Mouse (Mus musculus) midbrain, embryonic 15.5 days (tissue): Measurements from ENCODE around the gene Ankrd37. TPM values are rescaled to one million over a fixed set of nuclear protein-coding genes. Genes with fewer than 3 reads are reported as not detected.

Experiments used
- ATAC-seq: fragments of 200-750 bp; cut with Nextera tagmentation; replicated peaks from 2 replicates; pipeline ENCODE4 v1.8.0; 2017; ENCODE audit warnings: moderate TSS enrichment
- H3K27ac ChIP-seq: fragments of 300-500 bp; sonication (generic); 2 replicates; pipeline ENCODE4 v1.5.1; 2015; ENCODE audit warnings: mild to moderate bottlenecking, inconsistent platforms
- H3K27me3 ChIP-seq: fragments of 300-500 bp; sonication (generic); replicated peaks from 2 replicates; pipeline ENCODE4 v1.6.1; 2015; ENCODE audit warnings: inconsistent platforms
- H3K36me3 ChIP-seq: fragments of 300-500 bp; sonication (generic); replicated peaks from 2 replicates; pipeline ENCODE4 v1.6.1; 2015; ENCODE audit warnings: inconsistent platforms
- H3K4me1 ChIP-seq: fragments of 300-500 bp; sonication (generic); 2 replicates; pipeline ENCODE4 v1.6.1; 2015; ENCODE audit warnings: inconsistent platforms
- H3K4me2 ChIP-seq: fragments of 300-500 bp; sonication (generic); 2 replicates; pipeline ENCODE4 v1.6.1; 2015; ENCODE audit warnings: inconsistent platforms, mild to moderate bottlenecking, moderate library complexity
- H3K4me3 ChIP-seq: fragments of 300-500 bp; sonication (generic); 2 replicates; pipeline ENCODE4 v1.5.1; 2015; ENCODE audit warnings: mild to moderate bottlenecking, inconsistent platforms
- H3K9ac ChIP-seq: fragments of 300-500 bp; sonication (generic); 2 replicates; pipeline ENCODE4 v1.6.1; 2015; ENCODE audit warnings: mild to moderate bottlenecking, inconsistent platforms
- H3K9me3 ChIP-seq: fragments of 300-500 bp; sonication (generic); 2 replicates; pipeline ENCODE4 v1.6.1; 2016; ENCODE audit warnings: inconsistent platforms
- WGBS: fragments of 180-500 bp; shearing (Covaris S2); methylation state at CpG from one replicate; pipeline ENCODE4 v1.1.7; 2015; ENCODE audit warnings: mixed read lengths; 5-methylcytosine and 5-hydroxymethylcytosine counted together
- polyA plus RNA-seq: library from polyadenylated mRNA; unstranded; fragments of >200 nt; fragmentation: Nextera tagmentation; extraction: Ambion mirVana; gene quantifications from 2 replicates; pipeline ENCODE4 v1.2.1, GENCODE M21; 2015

Gene Ankrd37
- polyA plus RNA-seq, 1 experiment from 2014 or later, result 45.3 TPM

DNA sequence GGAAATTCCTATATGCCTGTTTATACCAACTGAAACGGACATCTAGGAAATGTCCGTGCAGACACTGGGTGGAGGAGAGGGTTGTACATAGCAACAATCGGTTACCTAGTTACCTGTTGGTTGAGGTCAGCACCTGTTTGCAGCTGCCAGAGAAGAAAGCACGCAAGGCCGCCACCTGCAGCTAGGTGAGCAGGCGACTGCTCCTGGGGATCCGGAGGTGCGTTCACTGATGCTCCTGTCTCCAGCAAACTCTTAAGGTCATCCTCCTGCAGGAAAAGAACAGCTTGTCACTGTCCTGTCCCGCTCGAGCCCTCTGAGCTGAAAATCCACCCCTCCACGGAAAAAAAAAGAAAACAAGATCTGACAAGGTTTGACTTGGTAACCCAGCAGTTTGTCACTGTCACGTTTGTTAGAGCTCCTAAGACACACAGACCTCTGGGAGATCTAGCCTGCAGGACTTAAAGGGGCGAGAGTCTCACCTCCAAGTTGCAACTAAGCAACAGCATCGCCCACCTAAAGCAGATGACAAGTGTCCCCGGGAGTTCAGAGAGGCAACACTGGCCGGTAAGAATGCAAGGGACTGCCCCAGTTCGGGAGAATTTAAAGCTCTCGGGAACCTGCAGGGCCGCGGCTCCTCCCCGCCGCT is 6.2 kb downstream of the Ankrd37 start, which contains the start of gene Lrp2bp:
Gene Lrp2bp, plus strand, starts transcription at position 166 of the 646 bp plus-strand sequence.
- peak within 1 kb of the TSS; percentile 99 for H3K27ac ChIP-seq
- H3K27me3 ChIP-seq, result no peaks in the 10 kb centered on the region
- peak within 1 kb of the TSS; percentile 67 for H3K4me2 ChIP-seq
- H3K9ac ChIP-seq, result peak within 1 kb of the TSS; percentile 66
- peak within 1 kb of the TSS; percentile 52 for H3K4me3 ChIP-seq
- ATAC-seq, result peak; percentile 27
- H3K36me3 ChIP-seq, result peaks cover 19% of the 10 kb centered on the region; the same call in 1 of the 2 replicates
- whole genome bisulfite sequencing, result 1% methylated on average over 22 of the region's 22 CpGs
- H3K4me1 ChIP-seq, result peaks cover 22% of the 10 kb centered on the region
- no peaks in the 10 kb centered on the region for H3K9me3 ChIP-seq

DNA sequence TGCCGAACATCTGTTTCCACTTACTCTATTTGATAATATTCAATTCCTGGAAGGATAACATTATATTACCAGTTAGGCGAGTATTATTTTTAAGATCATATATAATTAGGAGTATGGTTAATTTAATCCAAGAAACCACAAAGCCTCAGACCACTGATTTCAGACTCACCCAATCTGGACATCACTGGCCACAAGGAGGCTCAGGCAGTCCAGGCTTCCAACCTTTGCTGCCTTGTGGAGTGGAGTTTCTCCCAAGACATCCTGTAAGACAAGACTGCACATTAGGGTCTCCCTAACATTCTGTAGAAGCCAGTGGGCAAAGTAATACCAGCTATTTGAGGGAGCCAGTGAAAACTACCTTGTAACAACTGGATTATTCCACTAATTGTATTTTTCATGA is 7.3 kb downstream of the Ankrd37 start:
- ATAC-seq, result no peak
- Histone ChIP-seq H3K9ac (no peak overlapping the region), H3K4me3 (no peak overlapping the region), H3K27ac (no peak overlapping the region), H3K4me1 (peaks cover 22% of the 10 kb centered on the region), H3K9me3 (no peaks in the 10 kb centered on the region), H3K4me2 (peak overlapping the region; percentile 67), H3K36me3 (peaks cover 23% of the 10 kb centered on the region), H3K27me3 (no peaks in the 10 kb centered on the region)
- 91% methylated on average over 2 of the region's 2 CpGs for WGBS

DNA sequence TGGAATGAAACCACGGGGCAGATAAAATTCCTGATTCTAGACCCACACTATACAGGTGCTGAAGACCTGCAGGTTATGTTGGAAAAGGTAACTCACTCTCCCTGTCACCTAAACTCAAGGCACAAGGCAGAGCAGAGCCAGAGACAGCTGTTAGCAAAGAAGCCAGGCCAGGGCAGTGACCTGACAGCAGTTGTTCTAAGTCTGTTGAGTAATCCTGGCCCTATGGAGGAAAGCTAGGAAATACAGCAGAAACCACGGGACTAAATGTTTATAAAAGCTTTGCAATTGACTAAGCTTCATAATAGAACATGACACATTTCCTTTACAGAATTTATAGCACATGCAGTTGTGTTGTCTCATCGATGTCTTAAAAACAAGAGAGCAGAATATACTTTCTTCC is 9.9 kb downstream of the Ankrd37 start:
- Histone ChIP-seq H3K9me3 (no peaks in the 10 kb centered on the region), H3K4me3 (no peak overlapping the region), H3K27me3 (no peaks in the 10 kb centered on the region), H3K36me3 (peaks cover 23% of the 10 kb centered on the region), H3K4me1 (peaks cover 18% of the 10 kb centered on the region), H3K27ac (no peak overlapping the region), H3K4me2 (no peak overlapping the region), H3K9ac (no peak overlapping the region)
- WGBS, result 92% methylated on average over 3 of the region's 3 CpGs
- ATAC-seq, result no peak

DNA sequence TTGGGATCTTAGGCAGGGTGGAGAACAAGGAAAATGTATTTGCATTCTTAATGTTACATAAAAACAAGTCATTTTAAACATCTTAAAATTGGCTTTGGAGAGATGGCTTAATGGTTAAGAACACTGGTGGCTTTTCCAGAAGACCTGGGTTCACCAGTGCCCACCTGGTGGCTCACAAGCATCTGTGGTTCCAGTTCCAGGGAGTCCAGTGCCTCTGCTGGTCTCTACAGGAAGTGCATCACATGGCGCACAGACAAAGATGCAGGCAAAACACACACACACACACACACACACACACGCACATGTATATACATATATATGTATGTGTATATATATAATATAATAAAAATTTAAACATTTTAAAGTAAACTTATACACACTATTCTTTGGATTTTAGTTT is 11.4 kb downstream of the Ankrd37 start:
- WGBS, result 93% methylated on average over 2 of the region's 2 CpGs
- Histone ChIP-seq H3K4me3 (no peak overlapping the region), H3K27me3 (no peaks in the 10 kb centered on the region), H3K9ac (no peak overlapping the region), H3K4me1 (peaks cover 15% of the 10 kb centered on the region), H3K36me3 (peaks cover 23% of the 10 kb centered on the region), H3K4me2 (no peak overlapping the region), H3K9me3 (no peaks in the 10 kb centered on the region), H3K27ac (no peak overlapping the region)
- ATAC-seq, result no peak

DNA sequence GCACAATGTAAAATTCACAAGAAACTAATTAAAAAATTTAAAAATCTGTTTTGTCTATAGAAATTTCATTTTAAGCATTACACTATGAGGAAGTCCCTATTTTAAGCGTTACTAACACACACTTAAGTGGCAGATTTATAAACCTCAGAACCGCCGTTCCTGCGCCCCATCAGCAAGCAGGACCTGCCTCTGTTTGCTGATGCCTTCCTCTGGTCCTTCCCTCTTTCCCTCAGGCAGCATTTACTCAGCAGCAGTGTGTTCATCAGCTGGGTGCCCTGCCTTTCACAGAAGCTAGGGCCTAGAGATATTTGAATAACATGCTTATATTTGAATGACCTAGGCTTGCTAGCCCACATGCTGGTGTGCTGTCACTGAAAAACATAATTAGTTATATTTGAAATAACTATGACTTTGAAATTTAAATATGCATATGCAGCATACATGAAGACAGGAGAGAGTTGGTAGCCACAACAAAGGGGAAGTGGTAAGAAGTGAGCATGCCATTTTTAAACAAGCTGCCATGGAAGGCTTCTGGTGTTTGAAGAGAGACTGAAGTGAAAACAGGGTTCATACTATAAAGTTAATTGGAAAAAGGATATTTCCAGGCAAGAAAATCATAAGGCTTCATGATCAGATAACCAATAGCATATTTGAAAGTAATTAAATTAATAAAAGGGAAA is 14.7 kb downstream of the Ankrd37 start:
- Histone ChIP-seq H3K27ac (no peak overlapping the region), H3K36me3 (peaks cover 16% of the 10 kb centered on the region), H3K4me3 (no peak overlapping the region), H3K27me3 (no peaks in the 10 kb centered on the region), H3K9me3 (no peaks in the 10 kb centered on the region), H3K4me1 (no peaks in the 10 kb centered on the region), H3K9ac (no peak overlapping the region), H3K4me2 (no peak overlapping the region)
- ATAC-seq, result no peak
- 95% methylated on average over 4 of the region's 4 CpGs for WGBS

DNA sequence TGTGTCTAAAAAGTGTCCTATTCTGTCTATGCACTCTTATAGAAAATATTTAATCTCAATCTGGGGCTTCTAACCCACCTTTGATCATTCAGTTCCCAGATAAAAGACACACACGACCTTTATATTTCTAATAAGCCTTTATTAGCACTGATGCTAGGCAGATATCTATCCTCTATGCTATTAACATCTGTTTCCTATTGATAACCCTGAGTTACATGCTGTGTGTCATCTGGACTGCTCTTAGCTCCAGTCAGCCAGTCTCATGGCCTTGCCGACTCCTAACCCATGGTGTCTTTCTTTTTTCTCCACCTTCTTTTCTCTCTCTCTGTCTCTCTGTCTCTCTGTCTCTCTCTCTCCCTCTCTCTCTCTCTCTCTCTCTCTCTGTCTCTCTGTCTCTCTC is 17.3 kb downstream of the Ankrd37 start:
- H3K27ac ChIP-seq, result no peak overlapping the region
- H3K27me3 ChIP-seq, result no peaks in the 10 kb centered on the region
- whole genome bisulfite sequencing, result 71% methylated on average over 2 of the region's 2 CpGs
- H3K4me1 ChIP-seq, result no peaks in the 10 kb centered on the region
- no peak overlapping the region for H3K9ac ChIP-seq
- no peak for ATAC-seq
- no peaks in the 10 kb centered on the region for H3K9me3 ChIP-seq
- H3K4me2 ChIP-seq, result no peak overlapping the region
- H3K4me3 ChIP-seq, result no peak overlapping the region
- peaks cover 9% of the 10 kb centered on the region for H3K36me3 ChIP-seq

DNA sequence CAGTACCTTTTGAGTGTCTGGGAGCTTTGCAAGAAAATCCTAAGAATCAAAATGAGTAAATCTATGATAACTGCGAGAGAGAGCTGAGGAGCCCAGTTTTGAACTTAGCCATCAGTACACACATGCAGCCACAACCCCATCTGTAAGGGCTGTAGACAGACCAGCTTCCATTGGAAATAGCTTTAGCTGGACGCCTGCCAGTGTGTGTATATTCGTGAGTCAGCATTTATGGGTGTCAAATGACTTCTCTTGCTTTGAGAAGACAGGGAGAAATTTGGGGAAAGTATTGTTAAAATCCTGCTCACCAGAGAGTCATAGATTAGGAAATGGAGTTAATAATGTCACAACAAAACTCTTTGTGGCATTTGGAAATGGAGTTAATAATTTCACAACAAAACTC is 18.8 kb downstream of the Ankrd37 start:
- no peak overlapping the region for H3K9ac ChIP-seq
- H3K36me3 ChIP-seq, result peaks cover 15% of the 10 kb centered on the region
- no peak for ATAC-seq
- no peak overlapping the region for H3K4me3 ChIP-seq
- no peaks in the 10 kb centered on the region for H3K4me1 ChIP-seq
- no peak overlapping the region for H3K27ac ChIP-seq
- WGBS, result 86% methylated on average over 3 of the region's 3 CpGs
- H3K4me2 ChIP-seq, result no peak overlapping the region
- H3K9me3 ChIP-seq, result no peaks in the 10 kb centered on the region
- no peaks in the 10 kb centered on the region for H3K27me3 ChIP-seq

DNA sequence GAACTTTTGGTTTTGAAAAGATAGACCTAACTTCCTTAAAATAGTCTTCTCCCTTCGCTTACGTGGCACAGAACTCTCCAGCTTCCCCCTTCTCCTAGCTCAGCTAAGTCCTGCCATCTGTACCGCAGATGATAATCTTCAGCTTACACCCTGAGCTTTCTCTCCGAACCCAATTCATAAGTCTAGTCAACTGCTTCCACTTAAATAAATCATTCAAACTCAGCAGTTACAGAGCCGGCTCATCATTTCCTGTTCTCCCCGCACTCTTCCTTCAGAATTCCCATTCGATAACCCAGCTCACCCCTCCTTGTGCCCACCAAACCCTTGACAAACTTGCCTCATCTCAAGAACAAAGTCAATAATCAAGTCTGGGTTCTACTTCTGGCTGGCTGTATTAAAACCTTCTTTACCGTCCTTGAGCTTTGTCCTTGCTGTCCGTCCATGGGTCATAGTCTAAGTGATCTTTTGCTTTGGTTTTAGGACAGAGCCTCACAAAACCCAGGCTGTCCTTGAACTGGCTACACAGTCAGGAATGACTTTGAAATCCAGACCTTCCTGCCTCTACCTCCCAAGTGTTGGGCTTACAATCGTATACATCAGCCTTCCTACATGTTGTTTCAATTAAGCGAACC is 29.6 kb downstream of the Ankrd37 start:
- peak; percentile 18 for ATAC-seq
- Histone ChIP-seq H3K4me2 (peak overlapping the region; percentile 70), H3K4me3 (peak overlapping the region; percentile 54), H3K27me3 (no peaks in the 10 kb centered on the region), H3K4me1 (peaks cover 14% of the 10 kb centered on the region), H3K9me3 (no peaks in the 10 kb centered on the region), H3K36me3 (no peaks in the 10 kb centered on the region; the same call in 1 of the 2 replicates), H3K9ac (peak overlapping the region; percentile 51), H3K27ac (0 out of 2 replicates have a peak overlapping the region, but pooled peaks have one; percentile 16)
- 66% methylated on average over 11 of the region's 11 CpGs for WGBS

DNA sequence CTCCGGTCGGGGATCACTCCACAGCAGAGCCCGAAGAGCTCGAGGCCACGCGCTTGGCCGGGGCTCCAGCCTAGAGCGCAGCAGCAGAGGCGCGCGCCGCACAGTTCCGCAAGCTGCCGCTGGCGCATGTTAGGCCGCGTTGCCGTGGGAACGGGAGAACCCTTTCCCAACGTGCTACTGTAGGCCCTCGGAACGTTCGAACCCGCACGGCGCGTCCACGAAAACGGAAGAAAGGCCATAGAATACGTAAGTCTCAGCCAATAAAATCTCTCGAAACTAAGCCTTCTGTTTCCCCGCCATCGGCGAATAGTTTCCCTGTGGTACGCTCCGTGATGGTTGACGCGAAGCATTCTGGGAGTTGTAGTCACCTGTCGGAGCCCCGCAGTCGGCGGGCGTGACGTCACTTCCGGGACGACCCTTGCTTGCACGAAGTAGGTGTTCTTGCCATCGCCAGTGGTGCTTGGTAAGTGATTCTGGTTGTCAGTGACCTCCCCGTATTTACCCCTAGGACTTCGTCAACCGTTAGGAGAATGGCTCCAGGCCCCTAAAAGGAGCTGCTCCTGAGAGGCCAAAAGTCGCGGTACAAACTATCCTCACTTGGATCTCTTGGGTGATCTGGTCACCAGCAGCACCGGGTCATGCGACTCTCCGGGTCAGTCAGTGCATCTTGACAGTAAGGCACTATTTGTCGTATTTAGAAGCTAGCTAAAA is 30.2 kb downstream of the Ankrd37 start, which contains the start of the genes 1700029J07Rik and Ufsp2:
Gene 1700029J07Rik, minus strand, starts transcription at position 127 of the 711 bp plus-strand sequence.
Gene Ufsp2, plus strand, starts transcription at position 403 of the 711 bp plus-strand sequence.
- H3K27me3 ChIP-seq, result no peaks in the 10 kb centered on the region
- WGBS, result under 1% methylated on average over 57 of the region's 57 CpGs
- no peaks in the 10 kb centered on the region; the same call in 1 of the 2 replicates for H3K36me3 ChIP-seq

DNA sequence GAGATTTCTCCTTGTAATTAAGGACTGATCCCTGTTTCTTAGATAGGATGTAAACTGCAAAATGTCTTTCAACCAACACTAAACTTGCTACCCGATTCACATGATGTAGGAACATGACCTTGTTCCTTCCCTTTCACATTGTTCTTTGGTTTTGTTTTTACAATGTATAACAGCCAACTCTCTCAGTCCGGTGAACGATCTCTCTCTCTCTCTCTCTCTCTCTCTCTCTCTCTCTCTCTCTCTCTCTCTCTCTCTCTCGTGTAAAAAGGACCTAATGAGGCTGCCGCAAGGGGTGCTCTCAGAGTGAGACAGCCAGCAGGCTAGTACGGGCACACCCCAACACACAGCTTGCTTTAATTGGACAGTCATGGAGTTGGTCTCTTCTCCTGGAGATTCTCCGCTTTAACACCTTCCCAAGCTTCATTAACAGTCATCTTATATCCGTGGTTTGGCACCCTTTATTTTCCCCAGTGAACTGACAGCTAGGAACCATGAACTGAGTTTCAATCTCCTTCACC is 31.5 kb downstream of the Ankrd37 start:
- Histone ChIP-seq H3K4me2 (no peak overlapping the region), H3K4me1 (peaks cover 14% of the 10 kb centered on the region), H3K9ac (no peak overlapping the region), H3K36me3 (no peaks in the 10 kb centered on the region; the same call in 1 of the 2 replicates), H3K27me3 (no peaks in the 10 kb centered on the region), H3K9me3 (no peaks in the 10 kb centered on the region), H3K4me3 (no peak overlapping the region), H3K27ac (no peak overlapping the region)
- no peak for ATAC-seq
- 76% methylated on average over 8 of the region's 8 CpGs for WGBS

More for the DNA sequence above, 30.2 kb downstream of the Ankrd37 start, which contains the start of the genes 1700029J07Rik and Ufsp2:
- Histone ChIP-seq H3K9me3 (no peaks in the 10 kb centered on the region), H3K4me2 (peak within 1 kb of the TSS; percentile 70), H3K4me1 (peaks cover 14% of the 10 kb centered on the region), H3K4me3 (peak within 1 kb of the TSS; percentile 54), H3K9ac (peak within 1 kb of the TSS; percentile 73), H3K27ac (peak within 1 kb of the TSS; percentile 87)
- peak; percentile 99 for ATAC-seq

DNA sequence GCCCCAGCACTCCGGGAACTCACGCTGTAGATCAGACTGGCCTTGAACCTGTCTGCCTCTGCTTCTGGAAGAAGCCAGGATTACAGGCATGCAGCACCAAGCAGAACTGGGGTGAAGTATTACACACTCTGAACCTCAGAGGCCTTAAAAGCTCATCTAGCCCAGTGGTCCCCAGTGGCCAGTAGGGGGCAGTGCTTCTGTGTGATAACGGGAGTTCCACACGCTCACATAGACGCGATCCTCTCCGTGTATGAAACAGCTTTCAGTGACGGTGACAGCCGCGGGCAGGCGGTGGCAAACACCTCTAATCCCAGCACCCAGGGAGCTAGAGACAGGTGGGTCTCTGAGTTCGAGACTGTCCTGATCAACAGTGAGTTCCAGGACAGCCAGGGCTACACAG is 34.6 kb downstream of the Ankrd37 start:
- no peaks in the 10 kb centered on the region for H3K36me3 ChIP-seq
- no peaks in the 10 kb centered on the region for H3K27me3 ChIP-seq
- H3K4me2 ChIP-seq, result no peak overlapping the region
- no peak for ATAC-seq
- no peaks in the 10 kb centered on the region for H3K9me3 ChIP-seq
- no peak overlapping the region for H3K9ac ChIP-seq
- peaks cover 9% of the 10 kb centered on the region for H3K4me1 ChIP-seq
- no peak overlapping the region for H3K27ac ChIP-seq
- 95% methylated on average over 12 of the region's 12 CpGs for WGBS
- H3K4me3 ChIP-seq, result no peak overlapping the region
